Mouse (Mus musculus): ENCODE results near the gene Iqch. TPM values are rescaled to one million over a fixed set of nuclear protein-coding genes. Genes with fewer than 3 reads are reported as not detected.

Gene Iqch
- polyA plus RNA-seq, 1 experiment from 2014 or later, result 0.21 TPM

DNA sequence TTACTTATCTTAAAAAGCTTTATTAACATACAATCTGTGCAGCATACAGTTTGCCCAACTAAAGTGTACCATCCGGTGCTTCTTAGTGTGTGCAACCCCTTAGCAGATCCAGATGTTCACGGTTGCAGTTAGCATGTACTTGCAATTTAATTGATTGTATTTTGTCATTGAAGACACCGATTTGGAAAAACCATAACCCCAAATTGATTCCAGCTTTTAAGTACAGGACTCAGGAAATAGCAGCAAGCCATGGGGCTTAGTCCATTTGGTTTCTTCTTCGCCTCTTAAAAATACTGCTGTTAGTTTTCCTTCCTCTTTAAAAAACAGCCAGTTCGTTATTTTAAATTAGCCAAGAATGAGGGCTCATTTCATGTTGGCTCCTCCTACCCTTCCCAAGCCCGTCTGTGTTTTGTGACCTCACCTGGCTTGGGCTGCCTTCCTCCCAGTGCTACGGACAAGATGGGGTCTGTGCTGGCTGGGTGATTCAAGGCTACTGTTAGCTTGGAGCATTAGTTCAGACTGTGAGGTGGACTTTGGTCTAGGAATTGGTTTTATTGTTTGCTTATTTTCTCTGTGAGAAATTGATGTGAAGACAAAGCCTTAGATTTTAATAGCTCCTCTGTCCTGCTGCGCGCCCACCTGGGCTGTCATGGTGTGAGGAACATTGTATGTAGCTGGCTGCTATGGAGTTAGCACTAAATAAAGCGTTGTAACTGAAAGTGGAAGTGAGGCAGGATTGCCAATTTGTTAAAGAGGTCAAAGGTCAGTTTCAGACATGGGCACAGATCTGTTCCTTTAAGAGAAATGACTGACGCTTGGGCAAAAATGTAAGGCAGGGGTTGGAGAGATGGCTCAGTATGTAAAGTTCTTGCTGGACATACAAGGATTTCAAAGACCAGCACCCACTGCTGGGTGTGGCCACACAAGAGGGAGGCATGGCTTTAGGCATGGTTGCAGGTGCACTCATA lies 12.0 kb upstream of the Iqch start:
- peaks cover 11% of the 10 kb centered on the region for H3K36me3 ChIP-seq (ENCODE audit: control insufficient read depth, insufficient read depth, low read length)
- H3K27me3 ChIP-seq (ENCODE audit: control insufficient read depth, insufficient read depth, low read depth, low read length), result no peaks in the 10 kb centered on the region
- H3K9me3 ChIP-seq (ENCODE audit: control insufficient read depth, low read length), result no peaks in the 10 kb centered on the region
- H3K4me2 ChIP-seq (ENCODE audit: low read depth, low read length), result no peak overlapping the region
- no peak overlapping the region for H3K9ac ChIP-seq (ENCODE audit: low read length)
- no peak overlapping the region for H3K4me3 ChIP-seq (ENCODE audit: low read length)
- no peak overlapping the region for H3K27ac ChIP-seq (ENCODE audit: low read length)
- H3K4me1 ChIP-seq (replicated peaks; ENCODE audit: control insufficient read depth, insufficient read depth, low read length), result peaks cover 39% of the 10 kb centered on the region
- no peak for ATAC-seq (ENCODE audit: low read depth)
- 69% methylated on average over 11 of the region's 11 CpGs for WGBS

DNA sequence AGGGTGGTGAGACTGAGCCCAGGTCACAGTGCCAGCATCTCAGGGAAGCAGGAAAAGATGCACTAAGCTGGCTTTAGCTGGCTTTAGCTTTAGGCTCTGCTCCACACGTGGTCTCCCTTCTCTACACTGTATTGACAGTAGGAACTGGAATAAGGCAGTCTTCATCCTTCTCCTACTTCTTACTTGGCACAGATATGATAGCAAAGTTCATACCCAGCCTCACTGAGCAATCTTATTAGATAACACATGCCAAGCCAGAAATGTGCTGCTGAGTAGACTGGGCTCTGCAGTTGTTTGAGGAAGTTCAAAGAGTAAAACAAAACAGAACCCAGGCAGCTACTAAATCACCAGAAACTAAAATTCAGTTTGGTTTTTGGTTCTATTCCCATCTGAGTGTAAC lies 11.3 kb upstream of the Iqch start:
- H3K4me2 ChIP-seq (ENCODE audit: low read depth, low read length), result peak overlapping the region; percentile 51
- no peak overlapping the region for H3K4me3 ChIP-seq (ENCODE audit: low read length)
- H3K27me3 ChIP-seq (ENCODE audit: control insufficient read depth, insufficient read depth, low read depth, low read length), result no peaks in the 10 kb centered on the region
- no peaks in the 10 kb centered on the region for H3K9me3 ChIP-seq (ENCODE audit: control insufficient read depth, low read length)
- 0 out of 2 replicates have a peak overlapping the region, but pooled peaks have one; percentile 29 for H3K9ac ChIP-seq (ENCODE audit: low read length)
- H3K36me3 ChIP-seq (ENCODE audit: control insufficient read depth, insufficient read depth, low read length), result peaks cover 11% of the 10 kb centered on the region
- H3K4me1 ChIP-seq (replicated peaks; ENCODE audit: control insufficient read depth, insufficient read depth, low read length), result peaks cover 39% of the 10 kb centered on the region
- 17% methylated on average over 1 of the region's 1 CpGs for WGBS
- H3K27ac ChIP-seq (ENCODE audit: low read length), result peak overlapping the region; percentile 80
- peak; percentile 29 for ATAC-seq (ENCODE audit: low read depth)

GRCm38 (mm10) chr9:63612565-63613515 lies 10.5 kb upstream of the Iqch start:
- 0 out of 2 replicates have a peak overlapping the region, but pooled peaks have one; percentile 0 for H3K4me3 ChIP-seq (ENCODE audit: low read length)
- H3K36me3 ChIP-seq (ENCODE audit: control insufficient read depth, insufficient read depth, low read length), result peaks cover 10% of the 10 kb centered on the region
- peak; percentile 78 for ATAC-seq (ENCODE audit: low read depth)
- peak overlapping the region; percentile 51 for H3K4me2 ChIP-seq (ENCODE audit: low read depth, low read length)
- peaks cover 39% of the 10 kb centered on the region for H3K4me1 ChIP-seq (replicated peaks; ENCODE audit: control insufficient read depth, insufficient read depth, low read length)
- WGBS, result 35% methylated on average over 16 of the region's 16 CpGs
- peak overlapping the region; percentile 80 for H3K27ac ChIP-seq (ENCODE audit: low read length)
- no peaks in the 10 kb centered on the region for H3K9me3 ChIP-seq (ENCODE audit: control insufficient read depth, low read length)
- H3K9ac ChIP-seq (ENCODE audit: low read length), result 0 out of 2 replicates have a peak overlapping the region, but pooled peaks have one; percentile 29
- H3K27me3 ChIP-seq (ENCODE audit: control insufficient read depth, insufficient read depth, low read depth, low read length), result no peaks in the 10 kb centered on the region

DNA sequence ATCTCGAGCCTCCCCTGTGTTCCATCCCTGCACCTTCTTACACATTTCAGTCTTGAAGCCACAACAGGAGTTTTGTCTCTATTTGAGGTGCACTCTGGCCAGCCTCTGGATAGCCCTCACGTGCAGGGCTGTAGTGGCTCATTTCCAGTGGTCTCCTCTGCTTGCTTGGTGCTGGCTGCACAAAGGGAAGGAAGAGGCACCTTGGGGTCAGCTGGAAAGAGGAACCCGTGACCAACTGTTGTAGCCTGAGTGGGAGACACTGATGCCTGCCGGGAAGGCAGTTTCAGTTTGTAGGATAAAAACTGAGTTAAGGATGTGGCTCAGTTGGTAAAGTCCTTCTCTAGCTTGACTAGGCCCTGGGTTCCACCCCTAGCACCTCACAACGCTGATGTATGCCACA lies 9.7 kb upstream of the Iqch start:
- Histone ChIP-seq H3K9me3 (ENCODE audit: control insufficient read depth, low read length) (no peaks in the 10 kb centered on the region), H3K4me3 (ENCODE audit: low read length) (no peak overlapping the region), H3K27me3 (ENCODE audit: control insufficient read depth, insufficient read depth, low read depth, low read length) (no peaks in the 10 kb centered on the region), H3K4me2 (ENCODE audit: low read depth, low read length) (no peak overlapping the region), H3K27ac (ENCODE audit: low read length) (peak overlapping the region; percentile 80), H3K9ac (ENCODE audit: low read length) (peak overlapping the region; percentile 35; the same call in 1 of the 2 replicates), H3K4me1 (replicated peaks; ENCODE audit: control insufficient read depth, insufficient read depth, low read length) (peaks cover 39% of the 10 kb centered on the region), H3K36me3 (ENCODE audit: control insufficient read depth, insufficient read depth, low read length) (peaks cover 4% of the 10 kb centered on the region; the same call in 1 of the 2 replicates)
- no peak for ATAC-seq (ENCODE audit: low read depth)
- WGBS, result 41% methylated on average over 5 of the region's 5 CpGs

- H3K4me2 ChIP-seq (ENCODE audit: low read depth, low read length), result no peak overlapping the region
- H3K4me1 ChIP-seq (replicated peaks; ENCODE audit: control insufficient read depth, insufficient read depth, low read length), result peaks cover 39% of the 10 kb centered on the region
- no peak overlapping the region for H3K4me3 ChIP-seq (ENCODE audit: low read length)
- no peaks in the 10 kb centered on the region for H3K27me3 ChIP-seq (ENCODE audit: control insufficient read depth, insufficient read depth, low read depth, low read length)
- H3K27ac ChIP-seq (ENCODE audit: low read length), result peak overlapping the region; percentile 62
- peak; percentile 39 for ATAC-seq (ENCODE audit: low read depth)
- no peaks in the 10 kb centered on the region for H3K9me3 ChIP-seq (ENCODE audit: control insufficient read depth, low read length)
- H3K9ac ChIP-seq (ENCODE audit: low read length), result peak overlapping the region; percentile 38
- 20% methylated on average over 13 of the region's 13 CpGs for WGBS
- H3K36me3 ChIP-seq (ENCODE audit: control insufficient read depth, insufficient read depth, low read length), result no peaks in the 10 kb centered on the region
These were observed 8.6 kb upstream of the Iqch start for GRCm38 (mm10) chr9:63610841-63611366.

DNA sequence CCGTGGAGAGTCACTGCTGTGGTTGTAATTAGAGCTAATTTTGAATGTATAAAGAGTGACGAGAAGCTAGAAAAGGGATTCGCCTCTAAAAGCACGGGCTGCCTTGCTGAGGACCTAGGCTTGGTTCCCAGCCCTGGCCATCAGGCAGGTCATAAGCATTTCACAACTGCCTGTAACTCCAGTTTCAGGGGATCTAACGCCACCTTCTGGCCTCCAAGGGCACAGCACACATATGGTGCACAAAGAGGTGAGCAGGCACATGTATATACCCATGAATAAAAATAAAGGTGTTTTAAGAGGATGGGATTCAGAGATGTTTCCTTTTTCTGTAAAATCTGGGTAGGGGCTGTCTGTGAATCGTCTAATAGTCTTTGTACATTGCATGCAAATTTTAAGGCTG lies 7.9 kb upstream of the Iqch start:
- ATAC-seq (ENCODE audit: low read depth), result no peak
- Histone ChIP-seq H3K4me2 (ENCODE audit: low read depth, low read length) (no peak overlapping the region), H3K27ac (ENCODE audit: low read length) (no peak overlapping the region), H3K4me3 (ENCODE audit: low read length) (no peak overlapping the region), H3K27me3 (ENCODE audit: control insufficient read depth, insufficient read depth, low read depth, low read length) (no peaks in the 10 kb centered on the region), H3K36me3 (ENCODE audit: control insufficient read depth, insufficient read depth, low read length) (no peaks in the 10 kb centered on the region), H3K4me1 (replicated peaks; ENCODE audit: control insufficient read depth, insufficient read depth, low read length) (peaks cover 39% of the 10 kb centered on the region), H3K9ac (ENCODE audit: low read length) (no peak overlapping the region), H3K9me3 (ENCODE audit: control insufficient read depth, low read length) (no peaks in the 10 kb centered on the region)
- 87% methylated on average over 6 of the region's 6 CpGs for WGBS

GRCm38 (mm10) chr9:63609776-63610175 lies 7.5 kb upstream of the Iqch start:
- peaks cover 39% of the 10 kb centered on the region for H3K4me1 ChIP-seq (replicated peaks; ENCODE audit: control insufficient read depth, insufficient read depth, low read length)
- WGBS, result 91% methylated on average over 2 of the region's 2 CpGs
- no peaks in the 10 kb centered on the region for H3K36me3 ChIP-seq (ENCODE audit: control insufficient read depth, insufficient read depth, low read length)
- no peak overlapping the region for H3K4me3 ChIP-seq (ENCODE audit: low read length)
- H3K27ac ChIP-seq (ENCODE audit: low read length), result no peak overlapping the region
- no peak for ATAC-seq (ENCODE audit: low read depth)
- H3K9me3 ChIP-seq (ENCODE audit: control insufficient read depth, low read length), result no peaks in the 10 kb centered on the region
- H3K27me3 ChIP-seq (ENCODE audit: control insufficient read depth, insufficient read depth, low read depth, low read length), result no peaks in the 10 kb centered on the region
- no peak overlapping the region for H3K9ac ChIP-seq (ENCODE audit: low read length)
- H3K4me2 ChIP-seq (ENCODE audit: low read depth, low read length), result no peak overlapping the region

GRCm38 (mm10) chr9:63609246-63609645 lies 7.0 kb upstream of the Iqch start:
- Histone ChIP-seq H3K27ac (ENCODE audit: low read length) (no peak overlapping the region), H3K9ac (ENCODE audit: low read length) (no peak overlapping the region), H3K36me3 (ENCODE audit: control insufficient read depth, insufficient read depth, low read length) (no peaks in the 10 kb centered on the region)

More at GRCm38 (mm10) chr9:63609246-63609645, 7.0 kb upstream of the Iqch start:
- Histone ChIP-seq H3K4me1 (replicated peaks; ENCODE audit: control insufficient read depth, insufficient read depth, low read length) (peaks cover 37% of the 10 kb centered on the region), H3K27me3 (ENCODE audit: control insufficient read depth, insufficient read depth, low read depth, low read length) (no peaks in the 10 kb centered on the region), H3K4me2 (ENCODE audit: low read depth, low read length) (no peak overlapping the region), H3K9me3 (ENCODE audit: control insufficient read depth, low read length) (no peaks in the 10 kb centered on the region), H3K4me3 (ENCODE audit: low read length) (no peak overlapping the region)
- WGBS, result 73% methylated on average over 8 of the region's 8 CpGs
- ATAC-seq (ENCODE audit: low read depth), result no peak
